Mouse (Mus musculus): ENCODE measurements around the gene Tex50. TPM values are rescaled to one million over a fixed set of nuclear protein-coding genes. Genes with fewer than 3 reads are reported as not detected.
"Not testable (repeated sequence)": the region's sequence is repeated elsewhere in the genome, so short reads cannot be mapped to it uniquely, and the experiment has no call there.

Tex50 gene
- polyA plus RNA-seq, 1 experiment from 2014 or later: 0.47 TPM

- 52% methylated on average over 8 of the region's 8 CpGs for WGBS
- peak; percentile 58 for DNase-seq
Observed at GRCm38 (mm10) chr1:161180674-161181073, 21.6 kb upstream of the Tex50 start.

GRCm38 (mm10) chr1:161170651-161171050, 11.5 kb upstream of the Tex50 start:
- Histone ChIP-seq H3K27ac (replicated peaks; ENCODE audit: low read depth, low read length) (no peak overlapping the region), H3K9me3 (ENCODE audit: control insufficient read depth, low read length) (no peaks in the 10 kb centered on the region), H3K9ac (replicated peaks; ENCODE audit: low read length) (peak overlapping the region; percentile 58; the same call in 1 of the 2 replicates), H3K4me3 (replicated peaks; ENCODE audit: low read depth, low read length) (peak overlapping the region; percentile 45), H3K4me1 (ENCODE audit: control insufficient read depth, insufficient read depth, low read length) (no peaks in the 10 kb centered on the region), H3K4me2 (ENCODE audit: low read length) (peak overlapping the region; percentile 75), H3K27me3 (ENCODE audit: control insufficient read depth, insufficient read depth, low read length) (0 out of 2 replicates have a peak, but pooled peaks cover 3% of the 10 kb centered on the region), H3K36me3 (ENCODE audit: control insufficient read depth, insufficient read depth, low read length) (no peaks in the 10 kb centered on the region)
- 1% methylated on average over 40 of the region's 40 CpGs for WGBS
- peak; percentile 86 for DNase-seq
- ATAC-seq (ENCODE audit: low FRiP score, low TSS enrichment): peak; percentile 88

More at GRCm38 (mm10) chr1:161180674-161181073, 21.6 kb upstream of the Tex50 start:
- no peak overlapping the region for H3K9ac ChIP-seq (replicated peaks; ENCODE audit: low read length)
- H3K4me1 ChIP-seq (ENCODE audit: control insufficient read depth, insufficient read depth, low read length): no peaks in the 10 kb centered on the region
- no peak overlapping the region for H3K27ac ChIP-seq (replicated peaks; ENCODE audit: low read depth, low read length)
- no peak overlapping the region for H3K4me2 ChIP-seq (ENCODE audit: low read length)
- H3K36me3 ChIP-seq (ENCODE audit: control insufficient read depth, insufficient read depth, low read length): no peaks in the 10 kb centered on the region
- no peak for ATAC-seq (ENCODE audit: low FRiP score, low TSS enrichment)
- H3K9me3 ChIP-seq (ENCODE audit: control insufficient read depth, low read length): no peaks in the 10 kb centered on the region
- no peak overlapping the region for H3K4me3 ChIP-seq (replicated peaks; ENCODE audit: low read depth, low read length)
- H3K27me3 ChIP-seq (ENCODE audit: control insufficient read depth, insufficient read depth, low read length): no peaks in the 10 kb centered on the region

GRCm38 (mm10) chr1:161160266-161160665, 1.2 kb upstream of the Tex50 start:
- DNase-seq (no peak), ATAC-seq (ENCODE audit: low FRiP score, low TSS enrichment) (no peak)
- H3K4me1 ChIP-seq (ENCODE audit: control insufficient read depth, insufficient read depth, low read length): no peaks in the 10 kb centered on the region
- no peak overlapping the region for H3K9ac ChIP-seq (replicated peaks; ENCODE audit: low read length)
- 80% methylated on average over 4 of the region's 4 CpGs for WGBS
- H3K4me3 ChIP-seq (replicated peaks; ENCODE audit: low read depth, low read length): no peak overlapping the region
- no peaks in the 10 kb centered on the region for H3K27me3 ChIP-seq (ENCODE audit: control insufficient read depth, insufficient read depth, low read length)
- no peaks in the 10 kb centered on the region for H3K36me3 ChIP-seq (ENCODE audit: control insufficient read depth, insufficient read depth, low read length)
- no peaks in the 10 kb centered on the region for H3K9me3 ChIP-seq (ENCODE audit: control insufficient read depth, low read length)
- H3K4me2 ChIP-seq (ENCODE audit: low read length): no peak overlapping the region
- no peak overlapping the region for H3K27ac ChIP-seq (replicated peaks; ENCODE audit: low read depth, low read length)

- H3K27me3 ChIP-seq (ENCODE audit: control insufficient read depth, insufficient read depth, low read length): no peaks in the 10 kb centered on the region
- whole genome bisulfite sequencing: 88% methylated on average over 10 of the region's 10 CpGs
- H3K27ac ChIP-seq (replicated peaks; ENCODE audit: low read depth, low read length): no peak overlapping the region
- no peaks in the 10 kb centered on the region for H3K4me1 ChIP-seq (ENCODE audit: control insufficient read depth, insufficient read depth, low read length)
- H3K4me2 ChIP-seq (ENCODE audit: low read length): no peak overlapping the region
- no peak overlapping the region for H3K9ac ChIP-seq (replicated peaks; ENCODE audit: low read length)
- no peak overlapping the region for H3K4me3 ChIP-seq (replicated peaks; ENCODE audit: low read depth, low read length)
- H3K36me3 ChIP-seq (ENCODE audit: control insufficient read depth, insufficient read depth, low read length): no peaks in the 10 kb centered on the region
- H3K9me3 ChIP-seq (ENCODE audit: control insufficient read depth, low read length): no peaks in the 10 kb centered on the region
- DNase-seq (no peak), ATAC-seq (ENCODE audit: low FRiP score, low TSS enrichment) (no peak)
Observed at GRCm38 (mm10) chr1:161156546-161156945, 2.6 kb downstream of the Tex50 start.

- H3K27me3 ChIP-seq (ENCODE audit: control insufficient read depth, insufficient read depth, low read length): no peaks in the 10 kb centered on the region
- no peak for DNase-seq
- no peaks in the 10 kb centered on the region for H3K9me3 ChIP-seq (ENCODE audit: control insufficient read depth, low read length)
- H3K4me3 ChIP-seq (replicated peaks; ENCODE audit: low read depth, low read length): no peak overlapping the region
- no peak overlapping the region for H3K27ac ChIP-seq (replicated peaks; ENCODE audit: low read depth, low read length)
- no peaks in the 10 kb centered on the region for H3K36me3 ChIP-seq (ENCODE audit: control insufficient read depth, insufficient read depth, low read length)
- H3K4me2 ChIP-seq (ENCODE audit: low read length): no peak overlapping the region
- no peak for ATAC-seq (ENCODE audit: low FRiP score, low TSS enrichment)
- no peak overlapping the region for H3K9ac ChIP-seq (replicated peaks; ENCODE audit: low read length)
- H3K4me1 ChIP-seq (ENCODE audit: control insufficient read depth, insufficient read depth, low read length): no peaks in the 10 kb centered on the region
- WGBS: 74% methylated on average over 6 of the region's 6 CpGs
Observed at GRCm38 (mm10) chr1:161151098-161151497, 8.0 kb downstream of the Tex50 start.

GRCm38 (mm10) chr1:161147888-161148287, 11.2 kb downstream of the Tex50 start:
- Histone ChIP-seq H3K4me1 (ENCODE audit: control insufficient read depth, insufficient read depth, low read length) (no peaks in the 10 kb centered on the region), H3K9me3 (ENCODE audit: control insufficient read depth, low read length) (no peaks in the 10 kb centered on the region), H3K27me3 (ENCODE audit: control insufficient read depth, insufficient read depth, low read length) (no peaks in the 10 kb centered on the region), H3K27ac (replicated peaks; ENCODE audit: low read depth, low read length) (no peak overlapping the region), H3K36me3 (ENCODE audit: control insufficient read depth, insufficient read depth, low read length) (no peaks in the 10 kb centered on the region), H3K4me2 (ENCODE audit: low read length) (no peak overlapping the region), H3K9ac (replicated peaks; ENCODE audit: low read length) (no peak overlapping the region), H3K4me3 (replicated peaks; ENCODE audit: low read depth, low read length) (no peak overlapping the region)
- ATAC-seq (ENCODE audit: low FRiP score, low TSS enrichment) (no peak), DNase-seq (no peak)
- WGBS: 81% methylated on average over 2 of the region's 2 CpGs

GRCm38 (mm10) chr1:161145611-161146010, 13.5 kb downstream of the Tex50 start:
- not testable (repeated sequence) for H3K4me3 ChIP-seq (replicated peaks; ENCODE audit: low read depth, low read length); ATAC-seq (ENCODE audit: low FRiP score, low TSS enrichment)
- WGBS: 88% methylated on average over 8 of the region's 8 CpGs

GRCm38 (mm10) chr1:161143216-161143615, 15.9 kb downstream of the Tex50 start:
- Histone ChIP-seq H3K4me2 (ENCODE audit: low read length) (peak overlapping the region; percentile 75), H3K27ac (replicated peaks; ENCODE audit: low read depth, low read length) (no peak overlapping the region), H3K4me3 (replicated peaks; ENCODE audit: low read depth, low read length) (peak overlapping the region; percentile 50), H3K9me3 (ENCODE audit: control insufficient read depth, low read length) (no peaks in the 10 kb centered on the region), H3K27me3 (ENCODE audit: control insufficient read depth, insufficient read depth, low read length) (no peaks in the 10 kb centered on the region), H3K4me1 (ENCODE audit: control insufficient read depth, insufficient read depth, low read length) (no peaks in the 10 kb centered on the region; the same call in 1 of the 2 replicates), H3K36me3 (ENCODE audit: control insufficient read depth, insufficient read depth, low read length) (no peaks in the 10 kb centered on the region), H3K9ac (replicated peaks; ENCODE audit: low read length) (peak overlapping the region; percentile 59; the same call in 1 of the 2 replicates)
- no peak; the same call in 1 of the 2 replicates for ATAC-seq (ENCODE audit: low FRiP score, low TSS enrichment)
- DNase-seq: peak; percentile 4
- 87% methylated on average over 7 of the region's 7 CpGs for WGBS

More at GRCm38 (mm10) chr1:161145611-161146010, 13.5 kb downstream of the Tex50 start:
- not testable (repeated sequence) for H3K4me2 ChIP-seq (ENCODE audit: low read length); H3K27ac ChIP-seq (replicated peaks; ENCODE audit: low read depth, low read length); DNase-seq; H3K36me3 ChIP-seq (ENCODE audit: control insufficient read depth, insufficient read depth, low read length); H3K27me3 ChIP-seq (ENCODE audit: control insufficient read depth, insufficient read depth, low read length); H3K9me3 ChIP-seq (ENCODE audit: control insufficient read depth, low read length); H3K4me1 ChIP-seq (ENCODE audit: control insufficient read depth, insufficient read depth, low read length); H3K9ac ChIP-seq (replicated peaks; ENCODE audit: low read length)

GRCm38 (mm10) chr1:161142531-161143159, 16.5 kb downstream of the Tex50 start, which contains the start of gene Ankrd45:
TSS of gene Ankrd45 (plus strand) at chr1:161142691.
- H3K4me3 ChIP-seq (replicated peaks; ENCODE audit: low read depth, low read length): peak within 1 kb of the TSS; percentile 50
- peak within 1 kb of the TSS; percentile 59 for H3K9ac ChIP-seq (replicated peaks; ENCODE audit: low read length)
- H3K27me3 ChIP-seq (ENCODE audit: control insufficient read depth, insufficient read depth, low read length): no peaks in the 10 kb centered on the region
- no peaks in the 10 kb centered on the region for H3K36me3 ChIP-seq (ENCODE audit: control insufficient read depth, insufficient read depth, low read length)
- 0 out of 2 replicates have a peak within 1 kb of the TSS, but pooled peaks have one; percentile 17 for H3K27ac ChIP-seq (replicated peaks; ENCODE audit: low read depth, low read length)
- WGBS: 4% methylated on average over 33 of the region's 33 CpGs
- DNase-seq (peak; percentile 82), ATAC-seq (ENCODE audit: low FRiP score, low TSS enrichment) (peak; percentile 90)
- no peaks in the 10 kb centered on the region for H3K9me3 ChIP-seq (ENCODE audit: control insufficient read depth, low read length)
- no peaks in the 10 kb centered on the region; the same call in 1 of the 2 replicates for H3K4me1 ChIP-seq (ENCODE audit: control insufficient read depth, insufficient read depth, low read length)
- peak within 1 kb of the TSS; percentile 75 for H3K4me2 ChIP-seq (ENCODE audit: low read length)
